Mouse (Mus musculus): Measurements from ENCODE around the gene Pbx4.

DNA sequence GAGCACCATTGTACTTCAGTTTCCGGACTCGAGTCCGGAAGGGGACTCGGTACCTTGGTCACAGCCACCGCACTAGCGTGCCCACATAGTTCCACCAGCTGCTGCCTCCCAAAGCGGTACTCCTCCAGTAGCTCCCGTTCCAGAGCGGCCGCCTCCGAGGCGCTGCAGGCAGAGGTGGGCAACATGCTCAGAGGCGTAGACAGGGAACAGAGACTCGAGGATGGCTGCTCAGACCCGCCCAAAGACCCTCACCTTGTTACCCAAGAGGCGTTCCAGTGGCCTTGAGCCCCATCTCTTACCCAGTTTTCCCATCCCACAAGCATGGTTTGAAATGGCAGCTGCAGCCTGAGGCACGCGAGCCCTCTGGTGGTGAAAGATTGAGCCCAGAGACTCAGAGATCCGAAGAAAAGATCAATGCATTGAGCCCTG, 58.5 kb downstream of the Pbx4 start:
- TF ChIP-seq CTCF (IDR thresholded peaks at IDR 0.05; ENCODE audit: insufficient read depth, low read depth, low read length) (peak; percentile 69), POLR2A (IDR thresholded peaks at IDR 0.05; ENCODE audit: insufficient read depth, low read depth, low read length) (no peak)

Measured in olfactory bulb, adult 2 months (tissue).